Mouse (Mus musculus) gastrocnemius, adult 8-10 months (tissue): Measurements from ENCODE around the gene Smim13. TPM values are rescaled to one million over a fixed set of nuclear protein-coding genes. Genes with fewer than 3 reads are reported as not detected.
A peak's percentile ranks its signal among the peaks of the same experiment; 100 is the strongest.

Experiments
- DNase-seq, 2 experiments: peaks; one replicate each; pipeline ENCODE4 v3.0.0; 2022; ENCODE audit warnings: low spot score in 2 of 2
- total RNA-seq, 4 experiments: library from RNA; stranded (reverse); gene quantifications; 2 replicates each; pipeline ENCODE4 v1.2.4; 2022

Gene Smim13
- total RNA-seq, 4 experiments from 2014 or later, result 37.3 to 49.1 (median 39.6) TPM

GRCm38 (mm10) chr13:41286285-41286684 is 36.6 kb downstream of the Smim13 start:
- DNase-seq, result no peak

- DNase-seq, result no peak
These were observed 41.9 kb downstream of the Smim13 start for GRCm38 (mm10) chr13:41291466-41291974.

- no peak for DNase-seq
These were observed 44.0 kb downstream of the Smim13 start for GRCm38 (mm10) chr13:41293595-41293994.

GRCm38 (mm10) chr13:41295886-41296285 is 46.2 kb downstream of the Smim13 start:
- no peak for DNase-seq

GRCm38 (mm10) chr13:41296396-41296795 is 46.8 kb downstream of the Smim13 start:
- DNase-seq, result no peak

GRCm38 (mm10) chr13:41298533-41298932 is 48.9 kb downstream of the Smim13 start:
- no peak for DNase-seq

- no peak for DNase-seq
These were observed 49.4 kb downstream of the Smim13 start for GRCm38 (mm10) chr13:41298996-41299395.

- DNase-seq, result no peak
These were observed 50.4 kb downstream of the Smim13 start for GRCm38 (mm10) chr13:41300037-41300436.

GRCm38 (mm10) chr13:41302716-41303115 is 53.1 kb downstream of the Smim13 start:
- peak; percentile 57 to 62 for DNase-seq

- DNase-seq, result no peak
These were observed 71.1 kb downstream of the Smim13 start for GRCm38 (mm10) chr13:41320749-41321148.

- no peak for DNase-seq
These were observed 71.8 kb downstream of the Smim13 start for GRCm38 (mm10) chr13:41321433-41321832.

GRCm38 (mm10) chr13:41324631-41325030 is 75.0 kb downstream of the Smim13 start:
- DNase-seq, result no peak

GRCm38 (mm10) chr13:41325346-41325745 is 75.7 kb downstream of the Smim13 start:
- DNase-seq, result no peak

- DNase-seq, result no peak
These were observed 76.5 kb downstream of the Smim13 start for GRCm38 (mm10) chr13:41326134-41326533.

Other genes with a start within 250 kb of the Smim13 start
- gene Pak1ip1, start 248.8 kb upstream of the Smim13 start, total RNA-seq, result 10 to 100 TPM; 24.0 to 26.8 (median 25.4) TPM
- 10 to 100 TPM; 61.9 to 77.7 (median 67.6) TPM for gene Tmem14c, start 233.6 kb upstream of the Smim13 start, total RNA-seq
- gene Mak, start 170.1 kb upstream of the Smim13 start, total RNA-seq, result not detected
- not detected for gene Gcm2, start 138.8 kb upstream of the Smim13 start, total RNA-seq
- not detected for gene Sycp2l, start 135.5 kb upstream of the Smim13 start, total RNA-seq
- gene Elovl2, start 29.4 kb upstream of the Smim13 start, total RNA-seq, result under 1 TPM in 2 of 4 experiments, not detected in 2; 0.09 to 0.11 TPM
- gene Gm17364, start 24.1 kb downstream of the Smim13 start, total RNA-seq, result not detected
- gene Nedd9, start 237.5 kb downstream of the Smim13 start, total RNA-seq, result 1 to 10 TPM; 2.0 to 7.9 (median 2.4) TPM